Mouse (Mus musculus) thymus, adult 2 months (tissue): ENCODE measurements around the gene Ncapd2. TPM values are rescaled to one million over a fixed set of nuclear protein-coding genes. Genes with fewer than 3 reads are reported as not detected.
"Not testable (repeated sequence)": the region's sequence is repeated elsewhere in the genome, so short reads cannot be mapped to it uniquely, and the experiment has no call there.

ENCODE experiments used
- DNase-seq: peaks from one replicate; pipeline ENCODE4 v3.0.0; 2021
- H3K27ac ChIP-seq: fragments of 200-500 bp; 2 replicates; pipeline ENCODE4 v1.5.1; 2012; ENCODE audit warnings: low read length, control low read depth; ENCODE audit not compliant: control insufficient read depth, insufficient read depth
- H3K27me3 ChIP-seq: fragments of 200-500 bp; 2 replicates; pipeline ENCODE4 v1.6.1; 2012; ENCODE audit warnings: mild to moderate bottlenecking, low read length, moderate library complexity, mixed read lengths; ENCODE audit not compliant: control insufficient read depth, insufficient read depth
- H3K36me3 ChIP-seq: fragments of 200-500 bp; 2 replicates; pipeline ENCODE4 v1.6.1; 2012; ENCODE audit warnings: mild to moderate bottlenecking, low read length, moderate library complexity; ENCODE audit not compliant: control insufficient read depth, insufficient read depth
- H3K4me1 ChIP-seq: fragments of 200-500 bp; replicated peaks from 2 replicates; pipeline ENCODE4 v1.6.1; 2012; ENCODE audit warnings: low read length; ENCODE audit not compliant: control insufficient read depth, insufficient read depth
- H3K4me3 ChIP-seq: fragments of 200-500 bp; 2 replicates; pipeline ENCODE4 v1.5.1; 2012; ENCODE audit warnings: mild to moderate bottlenecking, low read length, control low read depth, moderate library complexity; ENCODE audit not compliant: control insufficient read depth, insufficient read depth
- CTCF ChIP-seq: fragments of 200-500 bp; IDR thresholded peaks from 2 replicates; pipeline ENCODE4 v1.5.1; 2012; ENCODE audit warnings: mild to moderate bottlenecking, control low read depth, low read length, moderate library complexity, borderline replicate concordance; ENCODE audit not compliant: control insufficient read depth, poor library complexity, insufficient read depth; ENCODE audit errors: extremely low read depth
- POLR2A ChIP-seq: fragments of 200-500 bp; IDR thresholded peaks from 2 replicates; pipeline ENCODE4 v1.6.1; 2012; ENCODE audit warnings: mild to moderate bottlenecking, low read length, control low read depth, moderate library complexity; ENCODE audit not compliant: control insufficient read depth, poor library complexity, insufficient read depth; ENCODE audit errors: extremely low read depth
- WGBS: fragments of 180-500 bp; shearing (Covaris S2); methylation state at CpG from one replicate; pipeline ENCODE4 v1.1.7; 2018; 5-methylcytosine and 5-hydroxymethylcytosine counted together
- polyA plus RNA-seq: library from polyadenylated mRNA; depleted of rRNA; stranded (reverse); fragments of >200 nt; gene quantifications from 2 replicates; pipeline ENCODE4 v1.2.3, GENCODE M21; 2012

The Ncapd2 gene
- polyA plus RNA-seq, 1 experiment: 430 TPM

DNA sequence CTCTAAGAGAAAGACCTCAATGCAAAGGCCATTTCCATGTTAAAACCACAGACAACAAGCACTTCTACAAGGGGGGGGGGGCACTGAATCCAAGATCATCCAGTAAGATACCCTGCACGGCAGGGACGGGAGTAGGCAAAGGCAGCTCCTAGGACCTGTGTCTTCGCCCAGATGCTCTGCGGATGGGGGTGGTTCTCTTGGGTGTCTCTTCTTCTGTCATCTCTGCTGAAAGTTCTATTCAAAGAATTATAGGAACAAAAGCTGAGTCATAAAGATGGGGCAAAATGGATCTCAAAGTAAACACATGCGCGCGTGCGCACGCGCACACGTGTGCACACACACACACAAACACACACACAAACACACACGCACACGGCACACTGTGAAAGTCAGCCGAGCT lies 23.4 kb downstream of the Ncapd2 start:
- whole genome bisulfite sequencing: 98% methylated on average over 14 of the region's 14 CpGs
- peaks cover 53% of the 10 kb centered on the region for H3K36me3 ChIP-seq
- H3K4me3 ChIP-seq: no peak overlapping the region
- peaks cover 22% of the 10 kb centered on the region for H3K4me1 ChIP-seq
- TF ChIP-seq POLR2A (no peak), CTCF (no peak)
- H3K27ac ChIP-seq: no peak overlapping the region
- no peaks in the 10 kb centered on the region for H3K27me3 ChIP-seq
- no peak for DNase-seq

GRCm38 (mm10) chr6:125166861-125167650 lies 24.4 kb downstream of the Ncapd2 start:
- Histone ChIP-seq H3K36me3 (peaks cover 44% of the 10 kb centered on the region), H3K4me3 (no peak overlapping the region), H3K27me3 (no peaks in the 10 kb centered on the region), H3K4me1 (peaks cover 22% of the 10 kb centered on the region), H3K27ac (no peak overlapping the region)
- TF ChIP-seq POLR2A (no peak), CTCF (no peak)
- 69% methylated on average over 10 of the region's 10 CpGs for WGBS
- no peak for DNase-seq

DNA sequence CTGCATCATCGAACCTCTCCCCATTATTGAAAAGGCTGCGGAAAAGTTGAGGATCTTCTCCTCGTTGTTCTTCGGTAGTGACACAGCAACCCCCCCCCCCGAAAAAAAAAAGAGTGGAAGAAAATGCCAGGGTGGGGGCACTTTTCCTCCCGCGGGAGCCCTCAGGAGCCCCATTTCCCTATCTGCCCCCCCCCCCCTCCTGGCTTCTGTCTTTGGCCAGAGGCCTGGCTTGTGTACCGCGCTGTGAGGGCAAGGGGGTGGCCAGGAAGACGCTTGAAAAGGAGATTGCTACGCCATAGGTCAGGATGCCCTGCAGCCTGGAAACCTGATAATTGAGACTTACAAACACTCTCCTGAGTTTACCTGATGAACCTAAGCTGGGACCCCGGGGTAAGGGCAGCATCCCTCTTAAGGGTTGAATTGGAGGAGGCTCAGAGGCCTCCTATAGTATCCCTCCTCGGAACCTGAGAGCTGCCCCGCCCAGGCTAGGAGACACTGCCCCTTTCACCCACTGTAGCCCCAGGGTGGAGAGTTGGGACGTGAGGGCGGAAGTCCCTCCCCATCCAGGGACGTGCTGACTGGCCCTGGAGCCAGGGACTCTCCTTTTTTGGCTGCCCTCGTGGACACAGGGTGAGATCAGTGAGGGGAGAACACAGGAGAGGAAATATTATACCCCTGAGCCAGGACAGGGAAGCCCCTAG lies 25.3 kb downstream of the Ncapd2 start, which contains the start of gene Gapdh:
Gapdh (minus strand) TSS at position 417 of the 701 bp plus-strand sequence.
- H3K36me3 ChIP-seq: peaks cover 40% of the 10 kb centered on the region
- peak within 1 kb of the TSS; percentile 92 for H3K4me3 ChIP-seq
- TF ChIP-seq POLR2A: no peak
- TF ChIP-seq CTCF: no peak
- peaks cover 22% of the 10 kb centered on the region for H3K4me1 ChIP-seq
- H3K27ac ChIP-seq: peak within 1 kb of the TSS; percentile 30; the same call in 1 of the 2 replicates
- no peak for DNase-seq
- WGBS: 11% methylated on average over 18 of the region's 18 CpGs
- H3K27me3 ChIP-seq: no peaks in the 10 kb centered on the region

DNA sequence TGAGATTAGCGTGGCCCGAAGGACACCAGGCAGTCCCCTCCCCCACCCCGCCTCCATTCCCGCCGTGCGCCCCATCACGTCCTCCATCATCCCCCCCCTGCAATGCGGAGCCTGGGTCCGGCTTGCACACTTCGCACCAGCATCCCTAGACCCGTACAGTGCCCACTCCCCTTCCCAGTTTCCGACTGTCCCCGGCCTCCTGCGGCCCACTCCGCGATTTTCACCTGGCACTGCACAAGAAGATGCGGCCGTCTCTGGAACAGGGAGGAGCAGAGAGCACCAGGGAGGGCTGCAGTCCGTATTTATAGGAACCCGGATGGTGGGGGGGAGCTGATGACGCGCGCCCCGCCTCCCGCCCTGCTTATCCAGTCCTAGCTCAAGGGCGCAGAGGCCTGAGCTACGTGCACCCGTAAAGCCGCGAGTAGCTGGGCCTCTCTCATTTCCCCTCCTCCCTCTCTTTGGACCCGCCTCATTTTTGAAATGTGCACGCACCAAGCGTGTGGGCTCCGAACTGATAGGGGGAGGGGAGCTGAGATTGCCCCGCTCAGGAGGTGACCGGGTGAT lies 26.1 kb downstream of the Ncapd2 start:
- H3K4me3 ChIP-seq: peak overlapping the region; percentile 92
- H3K4me1 ChIP-seq: peaks cover 22% of the 10 kb centered on the region
- peak; percentile 99 for TF ChIP-seq POLR2A
- TF ChIP-seq CTCF: no peak
- no peaks in the 10 kb centered on the region for H3K27me3 ChIP-seq
- H3K36me3 ChIP-seq: peaks cover 41% of the 10 kb centered on the region
- WGBS: under 1% methylated on average over 36 of the region's 36 CpGs
- DNase-seq: peak; percentile 95
- H3K27ac ChIP-seq: peak overlapping the region; percentile 30; the same call in 1 of the 2 replicates

DNA sequence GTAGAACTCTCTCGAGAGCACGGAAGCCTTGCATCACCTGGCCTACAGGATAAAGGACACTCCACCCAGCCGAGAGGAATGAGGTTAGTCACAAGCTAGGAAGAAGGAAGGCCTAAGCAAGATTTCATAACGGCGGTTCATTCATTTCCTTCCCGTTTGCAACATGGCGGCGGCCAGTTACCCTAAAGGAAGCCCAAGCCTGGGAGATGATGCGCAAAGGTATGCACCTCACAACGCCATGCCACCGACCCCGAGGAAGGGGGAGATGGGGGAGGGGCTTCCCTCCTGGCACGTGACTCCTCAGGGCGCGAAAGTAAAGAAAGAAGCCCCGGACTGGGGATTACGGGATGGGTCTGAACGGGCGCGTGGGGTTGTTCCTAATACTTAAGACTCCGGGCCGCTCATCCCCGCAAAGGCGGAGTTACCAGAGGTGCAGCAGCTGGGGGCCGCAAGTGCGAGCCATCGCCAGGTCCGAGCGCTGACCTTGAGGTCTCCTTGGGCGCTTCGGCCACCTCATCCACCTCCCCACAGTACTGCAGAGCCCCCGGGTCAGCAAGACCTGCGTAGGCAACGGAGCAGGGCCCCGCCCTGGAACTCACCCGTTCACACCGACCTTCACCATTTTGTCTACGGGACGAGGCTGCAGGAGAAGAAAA lies 26.7 kb downstream of the Ncapd2 start:
- WGBS: under 1% methylated on average over 39 of the region's 39 CpGs
- TF ChIP-seq CTCF (no peak), POLR2A (no peak)
- peaks cover 22% of the 10 kb centered on the region for H3K4me1 ChIP-seq
- H3K4me3 ChIP-seq: peak overlapping the region; percentile 92
- H3K27ac ChIP-seq: peak overlapping the region; percentile 48
- DNase-seq: peak; percentile 60
- H3K36me3 ChIP-seq: peaks cover 42% of the 10 kb centered on the region
- H3K27me3 ChIP-seq: no peaks in the 10 kb centered on the region

GRCm38 (mm10) chr6:125163801-125164657 lies 27.5 kb downstream of the Ncapd2 start:
- no peak for TF ChIP-seq POLR2A
- TF ChIP-seq CTCF: no peak
- H3K36me3 ChIP-seq: peaks cover 38% of the 10 kb centered on the region
- 10% methylated on average over 20 of the region's 20 CpGs for WGBS
- no peak for DNase-seq
- no peaks in the 10 kb centered on the region for H3K27me3 ChIP-seq
- H3K4me1 ChIP-seq: peaks cover 22% of the 10 kb centered on the region
- peak overlapping the region; percentile 48 for H3K27ac ChIP-seq
- peak overlapping the region; percentile 92 for H3K4me3 ChIP-seq

DNA sequence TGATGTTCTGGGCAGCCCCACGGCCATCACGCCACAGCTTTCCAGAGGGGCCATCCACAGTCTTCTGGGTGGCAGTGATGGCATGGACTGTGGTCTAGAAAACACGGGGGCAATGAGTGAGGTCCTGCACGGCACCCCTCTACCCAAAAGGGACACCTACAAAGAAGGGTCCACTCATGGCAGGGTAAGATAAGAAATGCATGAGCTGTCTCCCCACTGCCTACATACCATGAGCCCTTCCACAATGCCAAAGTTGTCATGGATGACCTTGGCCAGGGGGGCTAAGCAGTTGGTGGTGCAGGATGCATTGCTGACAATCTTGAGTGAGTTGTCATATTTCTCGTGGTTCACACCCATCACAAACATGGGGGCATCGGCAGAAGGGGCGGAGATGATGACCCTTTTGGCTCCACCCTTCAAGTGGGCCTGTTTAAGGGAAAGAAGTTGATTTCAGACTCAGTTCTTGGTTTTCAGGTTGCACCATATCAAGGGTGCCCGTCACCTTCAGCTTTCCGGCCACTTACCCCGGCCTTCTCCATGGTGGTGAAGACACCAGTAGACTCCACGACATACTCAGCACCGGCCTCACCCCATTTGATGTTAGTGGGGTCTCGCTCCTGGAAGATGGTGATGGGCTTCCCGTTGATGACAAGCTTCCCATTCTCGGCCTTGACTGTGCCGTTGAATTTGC lies 28.7 kb downstream of the Ncapd2 start:
- H3K4me3 ChIP-seq, H3K27me3 ChIP-seq, DNase-seq, H3K27ac ChIP-seq: not testable (repeated sequence)
- Histone ChIP-seq H3K4me1 (peaks cover 22% of the 10 kb centered on the region), H3K36me3 (peaks cover 29% of the 10 kb centered on the region)
- WGBS: 88% methylated on average over 13 of the region's 16 CpGs

DNA sequence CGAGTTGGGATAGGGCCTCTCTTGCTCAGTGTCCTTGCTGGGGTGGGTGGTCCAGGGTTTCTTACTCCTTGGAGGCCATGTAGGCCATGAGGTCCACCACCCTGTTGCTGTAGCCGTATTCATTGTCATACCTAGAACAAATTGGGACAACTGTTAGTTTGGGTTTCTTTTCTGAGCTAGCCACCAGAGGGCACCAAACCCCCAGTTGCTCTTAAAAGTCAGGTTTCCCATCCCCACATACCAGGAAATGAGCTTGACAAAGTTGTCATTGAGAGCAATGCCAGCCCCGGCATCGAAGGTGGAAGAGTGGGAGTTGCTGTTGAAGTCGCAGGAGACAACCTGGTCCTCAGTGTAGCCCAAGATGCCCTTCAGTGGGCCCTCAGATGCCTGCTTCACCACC lies 29.5 kb downstream of the Ncapd2 start:
- Histone ChIP-seq H3K4me1 (peaks cover 19% of the 10 kb centered on the region), H3K36me3 (peaks cover 33% of the 10 kb centered on the region)
- H3K4me3 ChIP-seq, H3K27me3 ChIP-seq, H3K27ac ChIP-seq: not testable (repeated sequence)
- peak; percentile 79 for DNase-seq
- WGBS: 29% methylated on average over 4 of the region's 5 CpGs
